Mouse (Mus musculus) CH12.LX (cell line): Measurements from ENCODE around the gene Proser2. TPM values are rescaled to one million over a fixed set of nuclear protein-coding genes. Genes with fewer than 3 reads are reported as not detected.
A peak's percentile ranks its signal among the peaks of the same experiment; 100 is the strongest.

Source experiments
- DNase-seq: peaks from one replicate; pipeline ENCODE4 v3.0.0-alpha.2; 2013; ENCODE audit errors: extremely low read depth
- H3K27ac ChIP-seq: 2 replicates; pipeline ENCODE4 v1.5.1; 2012; ENCODE audit warnings: low read depth, mild to moderate bottlenecking, control low read depth, moderate library complexity; ENCODE audit not compliant: insufficient read depth
- H3K27me3 ChIP-seq: replicated peaks from 2 replicates; pipeline ENCODE3; 2012; ENCODE audit warnings: inconsistent platforms
- H3K36me3 ChIP-seq, 2 experiments: replicated peaks in 1 of 2; 2 replicates each; pipeline versions ENCODE3 to v1.6.1; 2012; ENCODE audit warnings: inconsistent platforms in 1 of 2, low read length in 1 of 2, mild to moderate bottlenecking in 1 of 2, mixed read lengths in 1 of 2, moderate library complexity in 1 of 2; ENCODE audit not compliant: control insufficient read depth in 1 of 2, insufficient read depth in 1 of 2
- H3K4me1 ChIP-seq, 2 experiments: 2 replicates each; pipeline ENCODE4 v1.6.1; 2012; ENCODE audit warnings: inconsistent platforms in 1 of 2, moderate library complexity in 1 of 2; ENCODE audit not compliant: insufficient read depth in 2 of 2, control insufficient read depth in 1 of 2
- H3K4me2 ChIP-seq: 2 replicates; pipeline ENCODE4 v1.6.1; 2012; ENCODE audit warnings: low read depth, mild to moderate bottlenecking, control low read depth; ENCODE audit not compliant: poor library complexity, insufficient read depth, severe bottlenecking
- H3K4me3 ChIP-seq, 3 experiments: fragments of 150-350 bp in 1 of 3; sonication (generic) in 1 of 3; replicated peaks in 1 of 3; 2 replicates each; pipeline versions ENCODE3 to v1.5.1; 2011 to 2012; ENCODE audit warnings: low read depth in 2 of 3, low read length in 2 of 3, mild to moderate bottlenecking in 2 of 3, moderate library complexity in 2 of 3, control low read depth in 1 of 3, improper control_type of control experiment in 1 of 3, inconsistent platforms in 1 of 3, mixed read lengths in 1 of 3; ENCODE audit not compliant: poor library complexity in 1 of 3
- H3K79me2 ChIP-seq: replicated peaks from 2 replicates; pipeline ENCODE4 v1.6.1; 2012; ENCODE audit warnings: mild to moderate bottlenecking, moderate library complexity; ENCODE audit not compliant: control insufficient read depth, poor library complexity, insufficient read depth, severe bottlenecking; ENCODE audit errors: extremely low read depth
- H3K9ac ChIP-seq: 2 replicates; pipeline ENCODE4 v1.6.1; 2012; ENCODE audit warnings: low read depth, mild to moderate bottlenecking, control low read depth, moderate library complexity; ENCODE audit not compliant: insufficient read depth
- H3K9me3 ChIP-seq: replicated peaks from 2 replicates; pipeline ENCODE3; 2012; ENCODE audit warnings: low read length, inconsistent platforms, mixed read lengths
- BHLHE40 ChIP-seq: IDR thresholded peaks from 2 replicates; pipeline ENCODE4 v1.6.1; 2011; ENCODE audit warnings: mild to moderate bottlenecking, low read depth, low read length, improper control_type of control experiment
- CHD1 ChIP-seq: IDR thresholded peaks from 2 replicates; pipeline ENCODE4 v1.6.1; 2012; ENCODE audit warnings: low read depth, low read length, improper control_type of control experiment, inconsistent platforms
- CHD2 ChIP-seq: IDR thresholded peaks from 2 replicates; pipeline ENCODE4 v1.6.1; 2011; ENCODE audit warnings: low read length, improper control_type of control experiment
- CTCF ChIP-seq, 2 experiments: IDR thresholded peaks in 1 of 2; conservative IDR thresholded peaks in 1 of 2; 2 replicates each; pipeline ENCODE4 v1.5.1; 2011 to 2012; ENCODE audit warnings: low read depth in 2 of 2, low read length in 2 of 2, improper control_type of control experiment in 1 of 2, inconsistent platforms in 1 of 2, mild to moderate bottlenecking in 1 of 2, moderate library complexity in 1 of 2
- E2F4 ChIP-seq: IDR thresholded peaks from 2 replicates; pipeline ENCODE4 v1.6.1; 2011; ENCODE audit warnings: low read depth, low read length, improper control_type of control experiment; ENCODE audit not compliant: insufficient replicate concordance
- ELF1 ChIP-seq: IDR thresholded peaks from 2 replicates; pipeline ENCODE4 v1.6.1; 2014; ENCODE audit warnings: low read depth, mild to moderate bottlenecking, inconsistent platforms, low read length, improper control_type of control experiment
- EP300 ChIP-seq: IDR thresholded peaks from 2 replicates; pipeline ENCODE4 v1.6.1; 2011; ENCODE audit warnings: low read length, improper control_type of control experiment
- ETS1 ChIP-seq: conservative IDR thresholded peaks from 2 replicates; pipeline ENCODE4 v1.6.1; 2012; ENCODE audit warnings: low read depth, mild to moderate bottlenecking, inconsistent platforms, low read length, improper control_type of control experiment, moderate library complexity
- HCFC1 ChIP-seq: IDR thresholded peaks from 2 replicates; pipeline ENCODE4 v1.6.1; 2012; ENCODE audit warnings: low read depth, mild to moderate bottlenecking, inconsistent platforms, low read length, improper control_type of control experiment
- IRF4 ChIP-seq: IDR thresholded peaks from 2 replicates; pipeline ENCODE4 v1.6.1; 2014; ENCODE audit warnings: low read depth, mild to moderate bottlenecking, inconsistent platforms, low read length, improper control_type of control experiment
- JUN ChIP-seq: IDR thresholded peaks from 2 replicates; pipeline ENCODE4 v1.6.1; 2011; ENCODE audit warnings: low read depth, mild to moderate bottlenecking, low read length, improper control_type of control experiment, moderate library complexity; ENCODE audit not compliant: insufficient read depth
- JUND ChIP-seq: conservative IDR thresholded peaks from 2 replicates; pipeline ENCODE4 v1.6.1; 2011; ENCODE audit warnings: low read depth, low read length, improper control_type of control experiment
- KAT2A ChIP-seq: IDR thresholded peaks from 2 replicates; pipeline ENCODE4 v1.6.1; 2012; ENCODE audit warnings: low read length, improper control_type of control experiment, inconsistent platforms; ENCODE audit not compliant: insufficient replicate concordance
- MAFK ChIP-seq: IDR thresholded peaks from 2 replicates; pipeline ENCODE4 v1.6.1; 2011; ENCODE audit warnings: low read length, improper control_type of control experiment; ENCODE audit not compliant: insufficient replicate concordance
- MAX ChIP-seq: IDR thresholded peaks from 2 replicates; pipeline ENCODE4 v1.6.1; 2011; ENCODE audit warnings: low read length, improper control_type of control experiment
- MAZ ChIP-seq: IDR thresholded peaks from 2 replicates; pipeline ENCODE4 v1.6.1; 2012; ENCODE audit warnings: low read depth, mild to moderate bottlenecking, inconsistent platforms, low read length, improper control_type of control experiment, moderate library complexity
- MEF2A ChIP-seq: IDR thresholded peaks from 2 replicates; pipeline ENCODE4 v1.6.1; 2014; ENCODE audit warnings: low read depth, mild to moderate bottlenecking, inconsistent platforms, low read length, improper control_type of control experiment, borderline replicate concordance
- MXI1 ChIP-seq: IDR thresholded peaks from 2 replicates; pipeline ENCODE4 v1.6.1; 2011; ENCODE audit warnings: mild to moderate bottlenecking, low read depth, low read length, improper control_type of control experiment
- MYC ChIP-seq: IDR thresholded peaks from 2 replicates; pipeline ENCODE4 v1.6.1; 2011; ENCODE audit warnings: low read depth, mild to moderate bottlenecking, improper control_type of control experiment, low read length
- NELFE ChIP-seq: IDR thresholded peaks from 2 replicates; pipeline ENCODE4 v1.6.1; 2011; ENCODE audit warnings: low read depth, low read length, improper control_type of control experiment
- NRF1 ChIP-seq: IDR thresholded peaks from 2 replicates; pipeline ENCODE4 v1.6.1; 2014; ENCODE audit warnings: low read depth, mild to moderate bottlenecking, inconsistent platforms, low read length, improper control_type of control experiment, moderate library complexity
- POLR2A ChIP-seq: IDR thresholded peaks from 2 replicates; pipeline ENCODE4 v1.6.1; 2011; ENCODE audit warnings: low read depth, mild to moderate bottlenecking, improper control_type of control experiment, low read length
- POLR2AphosphoS2 ChIP-seq: IDR thresholded peaks from 2 replicates; pipeline ENCODE4 v1.6.1; 2011; ENCODE audit warnings: low read depth, low read length, improper control_type of control experiment
- RAD21 ChIP-seq: IDR thresholded peaks from 2 replicates; pipeline ENCODE4 v1.6.1; 2011; ENCODE audit warnings: low read depth, mild to moderate bottlenecking, low read length, improper control_type of control experiment, moderate library complexity
- SIN3A ChIP-seq: IDR thresholded peaks from 2 replicates; pipeline ENCODE4 v1.6.1; 2012; ENCODE audit warnings: low read length, improper control_type of control experiment, inconsistent platforms
- SMC3 ChIP-seq: IDR thresholded peaks from 2 replicates; pipeline ENCODE4 v1.6.1; 2011; ENCODE audit warnings: low read depth, low read length, improper control_type of control experiment
- TCF12 ChIP-seq: IDR thresholded peaks from 2 replicates; pipeline ENCODE4 v1.6.1; 2014; ENCODE audit warnings: low read depth, mild to moderate bottlenecking, inconsistent platforms, low read length, improper control_type of control experiment
- USF2 ChIP-seq: conservative IDR thresholded peaks from 2 replicates; pipeline ENCODE4 v1.6.1; 2011; ENCODE audit warnings: low read depth, low read length, improper control_type of control experiment
- ZC3H11A ChIP-seq: IDR thresholded peaks from 2 replicates; pipeline ENCODE4 v1.6.1; 2012; ENCODE audit warnings: low read depth, mild to moderate bottlenecking, inconsistent platforms, low read length, improper control_type of control experiment
- ZKSCAN1 ChIP-seq: IDR thresholded peaks from 2 replicates; pipeline ENCODE4 v1.6.1; 2012; ENCODE audit warnings: low read depth, inconsistent platforms, low read length, improper control_type of control experiment, borderline replicate concordance
- ZMIZ1 ChIP-seq: IDR thresholded peaks from 2 replicates; pipeline ENCODE4 v1.6.1; 2012; ENCODE audit warnings: low read depth, mild to moderate bottlenecking, inconsistent platforms, low read length, improper control_type of control experiment
- ZNF384 ChIP-seq: IDR thresholded peaks from 2 replicates; pipeline ENCODE4 v1.6.1; 2012; ENCODE audit warnings: low read depth, low read length, improper control_type of control experiment, inconsistent platforms
- dilution Hi-C: fragments of 300-500 bp; cut with MboI; formaldehyde crosslinking; loops from 2 replicates; pipeline ENCODE4 v1.14.3; 2020; ENCODE audit warnings: low sequenced_read_pairs; ENCODE audit not compliant: extremely low pct_unique_long_range_greater_than_20kb, extremely low pct_ligation_motif_present
- in situ Hi-C: fragments of 300-500 bp; cut with MboI; formaldehyde crosslinking; loops from 3 replicates; pipeline ENCODE4 v1.14.3; 2019; ENCODE audit warnings: low sequenced_read_pairs, low pct_ligation_motif_present, low pct_unique_long_range_greater_than_20kb, mixed read lengths
- polyA plus RNA-seq: library from polyadenylated mRNA; unstranded; fragments of >175 nt; gene quantifications from 2 replicates; pipeline ENCODE4 v1.2.1, GENCODE M21; 2012; ENCODE audit warnings: low read depth; ENCODE audit not compliant: insufficient read length
- total RNA-seq, 2 experiments: library from RNA; depleted of rRNA; stranded (reverse); fragments of 300-350 nt in 1 of 2; fragments of >200 nt in 1 of 2; gene quantifications; 2 replicates each; pipeline ENCODE4 v1.2.3; 2012 to 2014

Gene Proser2
- total and polyA plus RNA-seq, 3 experiments = 0.29 to 2.1 TPM; not detected in 1

DNA sequence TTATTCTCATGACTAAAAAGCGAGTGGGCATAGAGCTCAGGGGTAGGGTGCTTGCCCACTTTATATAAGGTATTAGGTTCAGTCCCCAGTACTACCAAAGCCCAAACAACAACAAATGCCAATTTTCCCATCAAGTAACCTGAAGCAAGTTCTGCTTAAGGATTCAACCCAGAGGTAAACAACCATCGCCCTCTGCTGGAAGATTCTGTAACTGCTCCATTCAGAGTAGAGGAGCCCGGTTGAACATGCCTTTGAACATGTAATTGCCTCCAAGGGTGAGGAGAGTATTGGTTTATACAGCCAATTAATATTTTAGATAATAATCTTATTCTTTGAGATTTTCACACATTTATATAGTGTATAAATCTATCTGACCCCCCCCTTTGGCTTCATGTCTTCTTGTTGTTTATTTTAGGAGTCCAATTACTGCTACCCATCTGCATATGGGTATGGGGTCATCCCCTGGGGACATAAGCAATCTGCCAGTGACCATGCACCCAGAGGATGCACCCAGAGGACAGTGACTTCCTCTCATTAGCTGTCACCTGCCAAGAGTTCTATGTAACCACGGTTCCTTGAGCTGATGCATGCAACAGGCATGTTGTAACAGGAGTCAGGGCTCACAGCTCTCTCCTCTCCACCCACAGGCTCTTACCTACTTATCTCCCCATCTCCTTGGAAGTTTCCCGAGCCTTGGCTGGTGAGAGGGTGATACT, 38.0 kb upstream of the Proser2 start:
- dilution Hi-C loops = no loop called here
- Histone ChIP-seq H3K4me2 (no peak overlapping the region; the same call in 1 of the 2 replicates), H3K9me3 (peaks cover 7% of the 10 kb centered on the region), H3K4me3 (no peak overlapping the region), H3K27me3 (no peaks in the 10 kb centered on the region), H3K36me3 (no peaks in the 10 kb centered on the region), H3K79me2 (no peaks in the 10 kb centered on the region), H3K9ac (no peak overlapping the region), H3K4me1 (peaks cover 5 to 37% of the 10 kb centered on the region in 2 experiments; a peak in 3 of 4 replicates), H3K27ac (no peak overlapping the region)
- peak; percentile 82 for DNase-seq
- in situ Hi-C loops = loop anchor here (10.0 to 25.0 kb wide), 2 partner anchors 173 to 1081 kb away; no protein-coding TSS in a partner anchor
- TF ChIP-seq CTCF (conservative IDR thresholded peaks at IDR 0.05 in 1 of 2, IDR thresholded peaks at IDR 0.05 in 1 of 2; ENCODE audit: low read depth in 2 of 2, low read length in 2 of 2) (peak; percentile 65 to 93), NELFE (no peak), ZMIZ1 (no peak), CHD1 (no peak), SIN3A (no peak), JUND (0 out of 2 replicates have a peak, but pooled peaks have one; percentile 34), JUN (no peak), CHD2 (no peak), E2F4 (no peak), USF2 (no peak), ZNF384 (no peak), ELF1 (no peak), SMC3 (peak; percentile 96), MYC (no peak), MAZ (no peak), MXI1 (no peak), ZKSCAN1 (no peak), ZC3H11A (peak; percentile 80), POLR2AphosphoS2 (no peak), EP300 (no peak), MAFK (no peak), BHLHE40 (peak; percentile 62), MAX (no peak), RAD21 (peak; percentile 91), POLR2A (no peak), NRF1 (no peak), KAT2A (no peak), MEF2A (no peak), TCF12 (no peak), HCFC1 (no peak), ETS1 (peak; percentile 47), IRF4 (no peak)
